Mouse (Mus musculus): ENCODE measurements around the gene Rdh12.

DNA sequence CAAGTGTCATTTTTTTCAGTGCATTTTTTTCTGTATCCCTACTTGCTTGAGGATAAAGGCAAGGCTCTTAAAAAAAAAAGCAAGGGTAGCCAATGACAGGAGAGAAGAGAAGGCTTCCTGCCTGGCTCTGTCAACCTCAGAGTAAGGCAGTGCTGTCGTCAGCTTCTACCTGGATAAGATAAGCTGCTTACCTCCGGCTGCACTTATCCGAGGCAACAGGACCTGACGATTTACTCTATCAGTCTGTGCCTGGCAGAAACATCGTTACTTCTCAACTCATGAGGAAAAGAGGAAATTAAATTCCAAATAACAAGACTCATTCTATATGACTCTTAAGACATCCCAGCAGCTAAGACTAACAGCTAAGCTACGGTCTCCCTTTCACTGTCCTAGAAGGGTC, 34.2 kb downstream of the Rdh12 start:
- TF ChIP-seq POLR2A (IDR thresholded peaks at IDR 0.05; ENCODE audit: borderline replicate concordance, low read depth, low read length) (no peak), CTCF (IDR thresholded peaks at IDR 0.05; ENCODE audit: low read depth, low read length) (no peak)
